26 mouse cellular contexts compared by ENCODE assay signal in genomic region chr9:7517944-7518571, GRCm38 (mm10). TPM values are rescaled to one million over a fixed set of nuclear protein-coding genes. Genes with fewer than 3 reads are reported as not detected.
DNase-seq lines count a peak whose midpoint lies in the region; ATAC-seq and TF ChIP-seq lines count a peak whose summit lies in the region.
"Had no signal": no experiment of that assay in that cellular context is flagged by ENCODE, and none has a peak within 500 bp of the region (broad histone marks: within the 10 kb centered on the region; RNA-seq: fewer than 3 reads in every experiment).

No protein-coding gene starts in this region.

- no peaks in the 10 kb centered on the region for H3K9me3 ChIP-seq in midbrain, postnatal 0 days (ENCODE audit: low read length)
- H3K9me3 ChIP-seq in midbrain, embryonic 10.5 days (replicated peaks), result no peaks in the 10 kb centered on the region
- H3K9me3 ChIP-seq: forebrain, embryonic 15.5 days; heart, embryonic 13.5 days; hindbrain, embryonic 13.5 days; intestine, embryonic 15.5 days had no signal

- no peaks in the 10 kb centered on the region for H3K27me3 ChIP-seq in midbrain, postnatal 0 days (ENCODE audit: insufficient read depth, low read length)
- H3K27me3 ChIP-seq in midbrain, embryonic 10.5 days (ENCODE audit: low read depth, poor library complexity, severe bottlenecking), result no peaks in the 10 kb centered on the region
- H3K27me3 ChIP-seq: forebrain, embryonic 15.5 days; heart, embryonic 13.5 days; hindbrain, embryonic 13.5 days; intestine, embryonic 15.5 days had no signal

- peak; percentile 5 for DNase-seq in embryo, embryonic 11 days
- DNase-seq in embryo, embryonic 10 days (ENCODE audit: low spot score), result no peak
- DNase-seq in kidney, adult 9 months, result peak; percentile 20
- DNase-seq in kidney, postnatal 25 days, result no peak
- no peak for DNase-seq in midbrain, postnatal 0 days (ENCODE audit: low spot score)
- DNase-seq in midbrain, embryonic 10.5 days (ENCODE audit: low spot score), result no peak
- DNase-seq in heart, postnatal 25 days (ENCODE audit: low spot score), result no peak
- DNase-seq: adrenal gland, postnatal 10 days; cerebellum, adult 11-12 months; cerebellum, adult 9-10 months; cerebellum, postnatal 25 days; gastrocnemius, postnatal 36 days; heart, adult 11 months had no signal

- no peaks in the 10 kb centered on the region for H3K4me1 ChIP-seq in midbrain, postnatal 0 days (ENCODE audit: insufficient read depth, low read length)
- H3K4me1 ChIP-seq in midbrain, embryonic 10.5 days, result no peaks in the 10 kb centered on the region
- H3K4me1 ChIP-seq: forebrain, embryonic 15.5 days; heart, embryonic 13.5 days; hindbrain, embryonic 13.5 days; intestine, embryonic 15.5 days had no signal

- no peak overlapping the region for H3K27ac ChIP-seq in midbrain, postnatal 0 days (ENCODE audit: low read depth, low read length)
- H3K27ac ChIP-seq in midbrain, embryonic 10.5 days (replicated peaks), result no peak overlapping the region
- H3K27ac ChIP-seq: forebrain, embryonic 15.5 days; heart, embryonic 13.5 days; hindbrain, embryonic 13.5 days; hindbrain, postnatal 0 days; intestine, embryonic 15.5 days had no signal

- WGBS in midbrain, postnatal 0 days, result 51% methylated on average over 4 of the region's 4 CpGs
- WGBS in midbrain, embryonic 10.5 days, result 70% methylated on average over 4 of the region's 4 CpGs

- intact Hi-C loops in heart, postnatal 25 days (cut with DNase I), result no loop called here

- H3K4me2 ChIP-seq in midbrain, postnatal 0 days (ENCODE audit: low read depth, low read length, poor library complexity, severe bottlenecking), result no peak overlapping the region
- H3K4me2 ChIP-seq: forebrain, embryonic 15.5 days; heart, embryonic 13.5 days; hindbrain, embryonic 13.5 days; intestine, embryonic 15.5 days had no signal

- no peaks in the 10 kb centered on the region for H3K36me3 ChIP-seq in midbrain, postnatal 0 days (ENCODE audit: insufficient read depth, low read length)
- no peaks in the 10 kb centered on the region for H3K36me3 ChIP-seq in midbrain, embryonic 10.5 days
- H3K36me3 ChIP-seq: forebrain, embryonic 15.5 days; heart, embryonic 13.5 days; hindbrain, embryonic 13.5 days; intestine, embryonic 15.5 days had no signal

- ATAC-seq in midbrain, postnatal 0 days (ENCODE audit: low FRiP score), result 0 out of 2 replicates have a peak, but pooled peaks have one; percentile 31
- peak; percentile 21 for ATAC-seq in inflammation-experienced regulatory T-cells, adult 6 months
- ATAC-seq: forebrain, embryonic 15.5 days; hindbrain, postnatal 0 days; intestine, embryonic 15.5 days had no signal

- H3K4me3 ChIP-seq in midbrain, postnatal 0 days (ENCODE audit: low read depth, low read length), result no peak overlapping the region
- no peak overlapping the region for H3K4me3 ChIP-seq in midbrain, embryonic 10.5 days
- H3K4me3 ChIP-seq: forebrain, embryonic 15.5 days; heart, embryonic 13.5 days; hindbrain, embryonic 13.5 days; intestine, embryonic 15.5 days had no signal

- TF ChIP-seq CTCF in midbrain, postnatal 0 days (IDR thresholded peaks at IDR 0.05), result no peak

- no peak overlapping the region for H3K9ac ChIP-seq in midbrain, postnatal 0 days (replicated peaks; ENCODE audit: low read length, poor library complexity, severe bottlenecking)
- H3K9ac ChIP-seq: forebrain, embryonic 15.5 days; heart, embryonic 13.5 days; hindbrain, embryonic 13.5 days; intestine, embryonic 15.5 days had no signal

RNA-seq across cellular contexts. Expression of gene Mmp10, which starts 15.9 kb away (rescaled TPM):
- not detected in 2 replicates for total RNA-seq in midbrain, postnatal 0 days (2014; rRNA removed)
- not detected in 2 replicates for polyA plus RNA-seq in midbrain, postnatal 0 days (2015; fragmentation: Nextera tagmentation; extraction: Ambion mirVana)
- not detected in 2 replicates for polyA plus RNA-seq in midbrain, embryonic 10.5 days (2016; fragmentation: Nextera tagmentation; extraction: Ambion mirVana)
- under 1 TPM in 1 of 3 experiments, not detected in 2; 0.48 TPM for polyA plus RNA-seq in inflammation-experienced regulatory T-cells, adult 6 months (2017; shearing (Covaris generic))
- not detected for total RNA-seq in heart, postnatal 25 days (2021)
- total RNA-seq: adrenal gland, postnatal 10 days; adrenal gland, postnatal 4 days; gastrocnemius, adult 8-10 months; gastrocnemius, postnatal 36 days; hematopoietic stem cell, adult 5-6 weeks; hindbrain, postnatal 0 days had no signal
- polyA plus RNA-seq: cortical plate, adult 2 months; embryonic facial prominence, embryonic 14.5 days; forebrain, embryonic 15.5 days; heart, embryonic 13.5 days; heart, postnatal 0 days; hindbrain, embryonic 13.5 days; hindbrain, postnatal 0 days had no signal

RNA-seq across cellular contexts. Expression of gene Mmp8, which starts 40.2 kb away (rescaled TPM):
- not detected in 2 replicates for total RNA-seq in midbrain, postnatal 0 days (2014; rRNA removed)
- polyA plus RNA-seq in midbrain, postnatal 0 days (2015; fragmentation: Nextera tagmentation; extraction: Ambion mirVana), result 0.13 TPM in 1 of 2 replicates, not detected in the other
- not detected in 2 replicates for polyA plus RNA-seq in midbrain, embryonic 10.5 days (2016; fragmentation: Nextera tagmentation; extraction: Ambion mirVana)
- polyA plus RNA-seq in inflammation-experienced regulatory T-cells, adult 6 months (2017; shearing (Covaris generic)), result not detected
- total RNA-seq in heart, postnatal 25 days (2021), result not detected
- total RNA-seq: ES-E14; gastrocnemius, adult 8-10 months; gastrocnemius, postnatal 36 days; hindbrain, postnatal 0 days had no signal
- polyA plus RNA-seq: cortical plate, adult 2 months; forebrain, embryonic 15.5 days had no signal

RNA-seq across cellular contexts. Expression of gene Mmp27, which starts 53.1 kb away (rescaled TPM):
- total RNA-seq in midbrain, postnatal 0 days (2014; rRNA removed), result not detected in 2 replicates
- polyA plus RNA-seq in midbrain, postnatal 0 days (2015; fragmentation: Nextera tagmentation; extraction: Ambion mirVana), result not detected in 2 replicates
- not detected in 2 replicates for polyA plus RNA-seq in midbrain, embryonic 10.5 days (2016; fragmentation: Nextera tagmentation; extraction: Ambion mirVana)
- not detected for polyA plus RNA-seq in inflammation-experienced regulatory T-cells, adult 6 months (2017; shearing (Covaris generic))
- not detected for total RNA-seq in heart, postnatal 25 days (2021)
- total RNA-seq: ES-E14; hematopoietic stem cell, adult 5-6 weeks; hindbrain, postnatal 0 days had no signal
- polyA plus RNA-seq: cortical plate, adult 2 months; forebrain, embryonic 15.5 days; heart, embryonic 13.5 days; heart, postnatal 0 days; hindbrain, embryonic 13.5 days; hindbrain, postnatal 0 days; intestine, embryonic 15.5 days had no signal

Comparison
In these comparisons a context has a peak if more than half of its experiments do, and no peak if none do; other contexts are left out.
1. DNase-seq: peak in embryo, embryonic 11 days (single experiment) and kidney, adult 9 months (single experiment); none in embryo, embryonic 10 days (single experiment), kidney, postnatal 25 days (0 of 2), midbrain, postnatal 0 days (single experiment), midbrain, embryonic 10.5 days (single experiment) and heart, postnatal 25 days (single experiment).